ENCODE assay signal across 8 mouse cellular contexts in the genomic region with DNA sequence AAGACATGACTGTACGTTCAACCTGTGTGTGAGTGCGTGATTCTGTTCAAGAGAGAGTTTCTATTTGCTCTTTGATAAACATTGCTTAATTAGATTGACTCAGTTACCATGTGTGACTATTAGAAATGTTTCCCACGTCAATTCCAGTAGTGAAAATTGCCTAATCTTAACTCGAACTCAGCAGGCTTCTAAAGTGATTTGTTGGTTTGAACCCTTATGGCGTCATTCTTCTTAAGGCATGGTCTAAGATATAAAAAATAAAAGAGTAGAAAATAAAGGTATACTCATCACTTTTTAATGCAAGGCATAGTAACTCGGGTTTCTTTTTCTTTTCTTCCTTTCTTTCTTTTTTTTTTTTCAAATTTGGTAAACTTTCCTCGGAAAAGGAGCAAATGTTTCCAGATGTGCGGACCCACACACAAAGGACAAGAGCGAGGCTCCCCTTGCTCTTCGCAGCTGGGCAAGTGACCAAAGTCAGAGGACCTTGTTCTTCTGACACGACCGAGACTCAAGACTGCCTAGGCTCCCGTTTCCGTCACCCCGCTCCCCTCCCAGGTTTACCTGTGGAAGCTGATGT. TPM values are rescaled to one million over a fixed set of nuclear protein-coding genes. Genes with fewer than 3 reads are reported as not detected.
DNase-seq lines count a peak whose midpoint lies in the region; ATAC-seq and TF ChIP-seq lines count a peak whose summit lies in the region.

No protein-coding gene starts in this region.

- peak overlapping the region; percentile 69 for H3K9ac ChIP-seq in lung, embryonic 14.5 days
- H3K9ac ChIP-seq in hindbrain, postnatal 0 days (replicated peaks; ENCODE audit: low read length), result peak overlapping the region; percentile 95
- peak overlapping the region; percentile 87 for H3K9ac ChIP-seq in midbrain, postnatal 0 days (replicated peaks; ENCODE audit: low read length, poor library complexity, severe bottlenecking)

- H3K4me1 ChIP-seq in lung, embryonic 14.5 days (ENCODE audit: insufficient read depth), result peaks cover 8% of the 10 kb centered on the region
- peaks cover 19% of the 10 kb centered on the region for H3K4me1 ChIP-seq in hindbrain, postnatal 0 days (ENCODE audit: insufficient read depth, low read length)
- peaks cover 11% of the 10 kb centered on the region for H3K4me1 ChIP-seq in midbrain, postnatal 0 days (ENCODE audit: insufficient read depth, low read length)

- peak overlapping the region; percentile 70 for H3K4me2 ChIP-seq in lung, embryonic 14.5 days
- peak overlapping the region; percentile 74 for H3K4me2 ChIP-seq in hindbrain, postnatal 0 days (ENCODE audit: low read depth, low read length)
- H3K4me2 ChIP-seq in midbrain, postnatal 0 days (ENCODE audit: low read depth, low read length, poor library complexity, severe bottlenecking), result peak overlapping the region; percentile 69

- H3K27ac ChIP-seq in lung, embryonic 14.5 days (ENCODE audit: low read depth), result peak overlapping the region; percentile 98
- peak overlapping the region; percentile 97 for H3K27ac ChIP-seq in hindbrain, postnatal 0 days
- H3K27ac ChIP-seq in midbrain, postnatal 0 days (ENCODE audit: low read depth, low read length), result peak overlapping the region; percentile 97

- DNase-seq in lung, embryonic 14.5 days, result peak; percentile 51
- DNase-seq in lung, postnatal 36 days, result no peak
- DNase-seq in embryo, embryonic 10 days (ENCODE audit: low spot score), result peak; percentile 16
- peak; percentile 13 for DNase-seq in hindbrain, postnatal 0 days (ENCODE audit: low spot score)
- peak; percentile 8 for DNase-seq in midbrain, postnatal 0 days (ENCODE audit: low spot score)
- no peak for DNase-seq in thymus, postnatal 14 days
- DNase-seq in cerebellum, adult 9-11 months, result no peak
- DNase-seq in gastrocnemius, adult 8-10 months (ENCODE audit: low spot score in 2 of 2), result no peak

- ATAC-seq in lung, embryonic 14.5 days (ENCODE audit: insufficient read depth), result no peak; the same call in 1 of the 2 replicates
- no peak for ATAC-seq in hindbrain, postnatal 0 days
- no peak for ATAC-seq in midbrain, postnatal 0 days (ENCODE audit: low FRiP score)

- no peaks in the 10 kb centered on the region for H3K27me3 ChIP-seq in lung, embryonic 14.5 days (ENCODE audit: insufficient read depth, low read length)
- H3K27me3 ChIP-seq in hindbrain, postnatal 0 days (ENCODE audit: insufficient read depth, low read length), result no peaks in the 10 kb centered on the region
- no peaks in the 10 kb centered on the region for H3K27me3 ChIP-seq in midbrain, postnatal 0 days (ENCODE audit: insufficient read depth, low read length)

- 1% methylated on average over 15 of the region's 15 CpGs for WGBS in lung, embryonic 14.5 days
- 2% methylated on average over 15 of the region's 15 CpGs for WGBS in hindbrain, postnatal 0 days
- under 1% methylated on average over 15 of the region's 15 CpGs for WGBS in midbrain, postnatal 0 days

- TF ChIP-seq CTCF in lung, embryonic 14.5 days (IDR thresholded peaks at IDR 0.05; ENCODE audit: low read depth), result no peak
- TF ChIP-seq CTCF in hindbrain, postnatal 0 days (IDR thresholded peaks at IDR 0.05; ENCODE audit: low read depth), result no peak
- TF ChIP-seq CTCF in midbrain, postnatal 0 days (IDR thresholded peaks at IDR 0.05), result no peak

- peak overlapping the region; percentile 91 for H3K4me3 ChIP-seq in lung, embryonic 14.5 days (ENCODE audit: low read depth, low read length)
- peak overlapping the region; percentile 95 for H3K4me3 ChIP-seq in hindbrain, postnatal 0 days (ENCODE audit: low read length)
- H3K4me3 ChIP-seq in midbrain, postnatal 0 days (ENCODE audit: low read depth, low read length), result peak overlapping the region; percentile 89

- peaks cover 15% of the 10 kb centered on the region; the same call in 1 of the 2 replicates for H3K36me3 ChIP-seq in lung, embryonic 14.5 days (ENCODE audit: insufficient read depth)
- H3K36me3 ChIP-seq in hindbrain, postnatal 0 days (ENCODE audit: insufficient read depth, low read length), result no peaks in the 10 kb centered on the region
- H3K36me3 ChIP-seq in midbrain, postnatal 0 days (ENCODE audit: insufficient read depth, low read length), result no peaks in the 10 kb centered on the region

- no peaks in the 10 kb centered on the region for H3K9me3 ChIP-seq in lung, embryonic 14.5 days (ENCODE audit: low read depth, low read length)
- no peaks in the 10 kb centered on the region for H3K9me3 ChIP-seq in hindbrain, postnatal 0 days (ENCODE audit: low read length)
- H3K9me3 ChIP-seq in midbrain, postnatal 0 days (ENCODE audit: low read length), result no peaks in the 10 kb centered on the region

RNA-seq across cellular contexts. Expression of a gene that starts 0.5 kb away (rescaled TPM):
- polyA plus RNA-seq in lung, embryonic 14.5 days (2014; fragmentation: Nextera tagmentation; extraction: Ambion mirVana), result 17.3 and 19.0 TPM in 2 replicates
- 6.4 and 11.8 TPM in 2 replicates for total RNA-seq in hindbrain, postnatal 0 days (2014; rRNA removed)
- 10.1 and 12.5 TPM in 2 replicates for polyA plus RNA-seq in hindbrain, postnatal 0 days (2015; fragmentation: Nextera tagmentation; extraction: Ambion mirVana)
- 10.4 and 12.2 TPM in 2 replicates for total RNA-seq in midbrain, postnatal 0 days (2014; rRNA removed)
- 9.1 and 9.9 TPM in 2 replicates for polyA plus RNA-seq in midbrain, postnatal 0 days (2015; fragmentation: Nextera tagmentation; extraction: Ambion mirVana)
- 1 to 10 TPM; 3.4 to 10.0 (median 5.7) TPM for total RNA-seq in gastrocnemius, adult 8-10 months (2022)

RNA-seq across cellular contexts. Expression of a gene that starts 1.0 kb away (rescaled TPM):
- polyA plus RNA-seq in lung, embryonic 14.5 days (2014; fragmentation: Nextera tagmentation; extraction: Ambion mirVana), result 22.7 and 23.1 TPM in 2 replicates
- 20.9 and 43.9 TPM in 2 replicates for total RNA-seq in hindbrain, postnatal 0 days (2014; rRNA removed)
- polyA plus RNA-seq in hindbrain, postnatal 0 days (2015; fragmentation: Nextera tagmentation; extraction: Ambion mirVana), result 9.8 and 11.0 TPM in 2 replicates
- total RNA-seq in midbrain, postnatal 0 days (2014; rRNA removed), result 43.2 and 50.1 TPM in 2 replicates
- polyA plus RNA-seq in midbrain, postnatal 0 days (2015; fragmentation: Nextera tagmentation; extraction: Ambion mirVana), result 8.1 and 10.6 TPM in 2 replicates
- total RNA-seq in gastrocnemius, adult 8-10 months (2022), result 1 to 10 TPM; 6.5 to 9.9 (median 8.8) TPM

RNA-seq across cellular contexts. Expression of a gene that starts 21.4 kb away (rescaled TPM):
- 28.5 and 30.1 TPM in 2 replicates for polyA plus RNA-seq in lung, embryonic 14.5 days (2014; fragmentation: Nextera tagmentation; extraction: Ambion mirVana)
- 13.5 and 49.9 TPM in 2 replicates for total RNA-seq in hindbrain, postnatal 0 days (2014; rRNA removed)
- 33.5 and 34.0 TPM in 2 replicates for polyA plus RNA-seq in hindbrain, postnatal 0 days (2015; fragmentation: Nextera tagmentation; extraction: Ambion mirVana)
- total RNA-seq in midbrain, postnatal 0 days (2014; rRNA removed), result 22.1 and 29.0 TPM in 2 replicates
- 36.6 and 37.4 TPM in 2 replicates for polyA plus RNA-seq in midbrain, postnatal 0 days (2015; fragmentation: Nextera tagmentation; extraction: Ambion mirVana)
- 10 to 100 TPM; 12.2 to 22.6 (median 14.9) TPM for total RNA-seq in gastrocnemius, adult 8-10 months (2022)

Comparison
In these comparisons a context has a peak if more than half of its experiments do, and no peak if none do; other contexts are left out.
1. DNase-seq: peak in lung, embryonic 14.5 days (single experiment), embryo, embryonic 10 days (single experiment), hindbrain, postnatal 0 days (single experiment) and midbrain, postnatal 0 days (single experiment); none in lung, postnatal 36 days (single experiment), thymus, postnatal 14 days (single experiment), cerebellum, adult 9-11 months (single experiment) and gastrocnemius, adult 8-10 months (0 of 2).
2. Peak in every context shown above with its lines, with median percentiles within 50 percentile points of each other: H3K27ac ChIP-seq, H3K4me2 ChIP-seq, H3K4me3 ChIP-seq and H3K9ac ChIP-seq.